In the genomic region with DNA sequence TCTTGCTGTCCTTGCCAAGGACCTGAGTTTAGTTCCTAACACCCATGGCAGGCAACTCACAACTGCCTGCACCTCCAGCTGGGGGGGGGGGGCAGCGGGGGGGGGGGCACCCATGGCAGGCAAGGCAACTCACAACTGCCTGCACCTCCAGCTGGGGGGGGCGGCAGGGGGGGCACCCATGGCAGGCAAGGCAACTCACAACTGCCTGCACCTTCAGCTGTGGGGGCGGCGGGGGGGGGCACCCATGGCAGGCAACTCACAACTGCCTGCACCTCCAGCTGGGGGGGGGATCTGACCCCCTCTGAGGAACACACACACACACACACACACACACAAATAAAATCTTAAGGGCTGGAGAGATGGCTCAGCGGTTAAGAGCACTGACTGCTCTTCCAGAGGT, we compare ENCODE assay signal across 13 mouse cellular contexts. TPM values are rescaled to one million over a fixed set of nuclear protein-coding genes. Genes with fewer than 3 reads are reported as not detected.
"Had no signal": no experiment of that assay in that cellular context is flagged by ENCODE, and none has a peak within 500 bp of the region (broad histone marks: within the 10 kb centered on the region; RNA-seq: fewer than 3 reads in every experiment).

No protein-coding gene starts in this region.

- H3K9me3 ChIP-seq: kidney, embryonic 15.5 days; limb, embryonic 15.5 days; liver, embryonic 12.5 days; neural tube, embryonic 15.5 days had no signal

- H3K4me3 ChIP-seq: kidney, embryonic 15.5 days; limb, embryonic 15.5 days; liver, embryonic 12.5 days; myocyte; neural tube, embryonic 15.5 days had no signal

- ATAC-seq: liver, embryonic 12.5 days had no signal

- DNase-seq: kidney, adult 2 months; kidney, postnatal 14 days; left cerebral cortex, postnatal 4 days; lung, embryonic 14.5 days; right cerebral cortex, adult 18-20 months; right cerebral cortex, postnatal 25 days; thymus, postnatal 36 days had no signal

- H3K27ac ChIP-seq: kidney, embryonic 15.5 days; limb, embryonic 15.5 days; liver, embryonic 12.5 days; neural tube, embryonic 15.5 days had no signal

- H3K4me1 ChIP-seq: kidney, embryonic 15.5 days; limb, embryonic 15.5 days; neural tube, embryonic 15.5 days had no signal

- H3K9ac ChIP-seq: kidney, embryonic 15.5 days; limb, embryonic 15.5 days; liver, embryonic 12.5 days; lung, embryonic 14.5 days; neural tube, embryonic 15.5 days had no signal

- H3K27me3 ChIP-seq: kidney, embryonic 15.5 days; limb, embryonic 15.5 days; neural tube, embryonic 15.5 days had no signal

- H3K4me2 ChIP-seq: kidney, embryonic 15.5 days; limb, embryonic 15.5 days; liver, embryonic 12.5 days; lung, embryonic 14.5 days; neural tube, embryonic 15.5 days had no signal

- H3K36me3 ChIP-seq: kidney, embryonic 15.5 days; limb, embryonic 15.5 days; liver, embryonic 12.5 days; neural tube, embryonic 15.5 days had no signal

RNA-seq across cellular contexts. Expression of gene Liph, which starts 25.6 kb away (rescaled TPM):
- total RNA-seq: megakaryocyte-erythroid progenitor cell, adult 5-6 weeks had no signal
